Mouse (Mus musculus) megakaryocyte progenitor cell, adult 5-6 weeks (primary cell): ENCODE measurements at regions not wholly inside any gene's neighbourhood (a gene's known extent, or its start where the extent isn't known, plus 50 kb on each side); places are given as distances from the start of the nearest gene placed in this dataset.

Source experiments
- ATAC-seq: replicated peaks from 2 replicates; pipeline ENCODE4 v1.8.0; 2016; ENCODE audit warnings: mild to moderate bottlenecking, moderate TSS enrichment, inconsistent platforms; ENCODE audit not compliant: poor library complexity

- ATAC-seq, result no peak
Observed at GRCm38 (mm10) chr4:120339371-120339770, 52.2 kb upstream of the Foxo6 start.

- ATAC-seq, result no peak
Observed at GRCm38 (mm10) chr4:120340686-120341085, 53.5 kb upstream of the Foxo6 start.

GRCm38 (mm10) chr4:120341933-120342332 lies 54.8 kb upstream of the Foxo6 start:
- peak; percentile 91 for ATAC-seq

- peak; percentile 57 for ATAC-seq
Observed at GRCm38 (mm10) chr4:120342658-120343057, 55.5 kb upstream of the Foxo6 start.

GRCm38 (mm10) chr4:120345676-120346465 lies 58.7 kb upstream of the Foxo6 start:
- ATAC-seq, result no peak

GRCm38 (mm10) chr4:120349841-120350240 lies 55.2 kb upstream of the Scmh1 start:
- ATAC-seq, result no peak

GRCm38 (mm10) chr4:120353784-120354183 lies 51.3 kb upstream of the Scmh1 start:
- no peak for ATAC-seq
